18 mouse cellular contexts compared by ENCODE assay signal in genomic region chr11:90690361-90690760, GRCm38 (mm10). TPM values are rescaled to one million over a fixed set of nuclear protein-coding genes. Genes with fewer than 3 reads are reported as not detected.
A peak's percentile ranks its signal among the peaks of the same experiment; 100 is the strongest.
DNase-seq lines count a peak whose midpoint lies in the region; ATAC-seq and TF ChIP-seq lines count a peak whose summit lies in the region.
"Had no signal": no experiment of that assay in that cellular context is flagged by ENCODE, and none has a peak within 500 bp of the region (broad histone marks: within the 10 kb centered on the region; RNA-seq: fewer than 3 reads in every experiment).

No protein-coding gene starts in this region.

- ATAC-seq in embryonic facial prominence, embryonic 11.5 days (replicated peaks; ENCODE audit: insufficient number of reproducible peaks, low FRiP score, low TSS enrichment, low read depth), result no peak
- no peak for ATAC-seq in lung, embryonic 14.5 days (ENCODE audit: insufficient read depth)
- ATAC-seq in embryonic facial prominence, embryonic 14.5 days (ENCODE audit: low read depth), result no peak
- ATAC-seq: activated CD4-positive, CD25-positive, alpha-beta regulatory T cell, adult 4 months; forebrain, postnatal 0 days; hindbrain, embryonic 16.5 days; Patski had no signal

- 0 out of 2 replicates have a peak, but pooled peaks cover 3% of the 10 kb centered on the region for H3K4me1 ChIP-seq in embryonic facial prominence, embryonic 11.5 days (ENCODE audit: control insufficient read depth, insufficient read depth, low read length)
- H3K4me1 ChIP-seq in embryonic facial prominence, embryonic 10.5 days, result peaks cover 14% of the 10 kb centered on the region
- peaks cover 6% of the 10 kb centered on the region; the same call in 1 of the 2 replicates for H3K4me1 ChIP-seq in lung, embryonic 14.5 days (ENCODE audit: insufficient read depth)
- H3K4me1 ChIP-seq in lung, adult 2 months (ENCODE audit: control insufficient read depth, insufficient read depth, low read length), result no peaks in the 10 kb centered on the region
- peaks cover 11% of the 10 kb centered on the region for H3K4me1 ChIP-seq in embryonic facial prominence, embryonic 14.5 days (ENCODE audit: control insufficient read depth, insufficient read depth, low read length)

- no peak for TF ChIP-seq CTCF in lung, embryonic 14.5 days (IDR thresholded peaks at IDR 0.05; ENCODE audit: low read depth)
- no peak for TF ChIP-seq CTCF in lung, adult 2 months (IDR thresholded peaks at IDR 0.05; ENCODE audit: insufficient read depth, low read length)
- no peak for TF ChIP-seq CTCF in brain, embryonic 14.5 days (IDR thresholded peaks at IDR 0.05; ENCODE audit: borderline replicate concordance, extremely low read depth, insufficient read depth, insufficient read length)
- TF ChIP-seq CTCF in left cerebral cortex, adult 2 months (IDR thresholded peaks at IDR 0.05), result no peak

- peaks cover 4% of the 10 kb centered on the region; the same call in 1 of the 2 replicates for H3K27me3 ChIP-seq in embryonic facial prominence, embryonic 11.5 days (ENCODE audit: control insufficient read depth, insufficient read depth, low read length)
- H3K27me3 ChIP-seq in embryonic facial prominence, embryonic 10.5 days (replicated peaks; ENCODE audit: low read depth, poor library complexity, severe bottlenecking), result peaks cover 34% of the 10 kb centered on the region
- no peaks in the 10 kb centered on the region for H3K27me3 ChIP-seq in lung, embryonic 14.5 days (ENCODE audit: insufficient read depth, low read length)
- H3K27me3 ChIP-seq in embryonic facial prominence, embryonic 14.5 days (replicated peaks; ENCODE audit: control insufficient read depth, insufficient read depth, low read length), result no peaks in the 10 kb centered on the region
- H3K27me3 ChIP-seq: Patski had no signal

- no peak overlapping the region for H3K27ac ChIP-seq in embryonic facial prominence, embryonic 11.5 days (replicated peaks; ENCODE audit: low read depth, low read length)
- H3K27ac ChIP-seq in embryonic facial prominence, embryonic 10.5 days (replicated peaks), result no peak overlapping the region
- no peak overlapping the region for H3K27ac ChIP-seq in lung, embryonic 14.5 days (ENCODE audit: low read depth)
- no peak overlapping the region for H3K27ac ChIP-seq in embryonic facial prominence, embryonic 14.5 days (replicated peaks; ENCODE audit: low read depth, low read length)
- H3K27ac ChIP-seq in left cerebral cortex, adult 2 months, result no peak overlapping the region
- H3K27ac ChIP-seq: heart, embryonic 13.5 days had no signal

- H3K36me3 ChIP-seq in embryonic facial prominence, embryonic 11.5 days (replicated peaks; ENCODE audit: control insufficient read depth, insufficient read depth, low read depth, low read length), result no peaks in the 10 kb centered on the region
- H3K36me3 ChIP-seq in embryonic facial prominence, embryonic 10.5 days (replicated peaks), result no peaks in the 10 kb centered on the region
- H3K36me3 ChIP-seq in lung, embryonic 14.5 days (ENCODE audit: insufficient read depth), result no peaks in the 10 kb centered on the region
- no peaks in the 10 kb centered on the region for H3K36me3 ChIP-seq in embryonic facial prominence, embryonic 14.5 days (ENCODE audit: control insufficient read depth, insufficient read depth, low read length)
- H3K36me3 ChIP-seq: heart, embryonic 13.5 days had no signal

- intact Hi-C loops in left cerebral cortex, adult 2 months (cut with DNase I), result no loop called here

- WGBS in embryonic facial prominence, embryonic 11.5 days, result 59% methylated on average over 6 of the region's 6 CpGs
- WGBS in embryonic facial prominence, embryonic 10.5 days, result 64% methylated on average over 6 of the region's 6 CpGs
- WGBS in lung, embryonic 14.5 days, result 23% methylated on average over 6 of the region's 6 CpGs
- WGBS in lung, adult 2 months, result 54% methylated on average over 6 of the region's 6 CpGs
- 47% methylated on average over 6 of the region's 6 CpGs for WGBS in embryonic facial prominence, embryonic 14.5 days

- H3K4me3 ChIP-seq in embryonic facial prominence, embryonic 11.5 days (ENCODE audit: low read depth, low read length), result no peak overlapping the region
- H3K4me3 ChIP-seq in embryonic facial prominence, embryonic 10.5 days, result no peak overlapping the region
- no peak overlapping the region for H3K4me3 ChIP-seq in lung, embryonic 14.5 days (ENCODE audit: low read depth, low read length)
- H3K4me3 ChIP-seq in lung, adult 2 months (replicated peaks; ENCODE audit: extremely low read depth, low read depth, low read length), result no peak overlapping the region
- no peak overlapping the region for H3K4me3 ChIP-seq in embryonic facial prominence, embryonic 14.5 days (ENCODE audit: low read depth, low read length)
- H3K4me3 ChIP-seq in left cerebral cortex, adult 2 months, result no peak overlapping the region
- H3K4me3 ChIP-seq: heart, embryonic 13.5 days had no signal

- no peak overlapping the region for H3K9ac ChIP-seq in embryonic facial prominence, embryonic 11.5 days (replicated peaks; ENCODE audit: low read length)
- no peak overlapping the region for H3K9ac ChIP-seq in lung, embryonic 14.5 days
- H3K9ac ChIP-seq in embryonic facial prominence, embryonic 14.5 days (ENCODE audit: low read depth, low read length), result no peak overlapping the region
- H3K9ac ChIP-seq: forebrain, postnatal 0 days; heart, embryonic 13.5 days had no signal

- H3K9me3 ChIP-seq in embryonic facial prominence, embryonic 11.5 days (replicated peaks; ENCODE audit: control insufficient read depth, low read length), result no peaks in the 10 kb centered on the region
- H3K9me3 ChIP-seq in embryonic facial prominence, embryonic 10.5 days, result no peaks in the 10 kb centered on the region
- no peaks in the 10 kb centered on the region for H3K9me3 ChIP-seq in lung, embryonic 14.5 days (ENCODE audit: low read depth, low read length)
- H3K9me3 ChIP-seq in embryonic facial prominence, embryonic 14.5 days (ENCODE audit: control insufficient read depth, low read length), result no peaks in the 10 kb centered on the region
- H3K9me3 ChIP-seq: heart, embryonic 13.5 days had no signal

- peak; percentile 5 for DNase-seq in embryonic facial prominence, embryonic 11.5 days (ENCODE audit: low spot score)
- no peak for DNase-seq in embryonic facial prominence, embryonic 10.5 days (ENCODE audit: low spot score)
- peak; percentile 17 for DNase-seq in lung, embryonic 14.5 days
- DNase-seq in lung, adult 2 months, result no peak
- DNase-seq in brain, embryonic 14.5 days (ENCODE audit: low read depth), result peak; percentile 55
- peak; percentile 20 for DNase-seq in embryonic facial prominence, embryonic 14.5 days (ENCODE audit: low spot score)
- no peak for DNase-seq in left cerebral cortex, adult 2 months (ENCODE audit: extremely low spot score in 1 of 2, low spot score in 2 of 2)
- DNase-seq: adrenal gland, postnatal 14 days; cerebellum, adult 18-20 months; cerebellum, adult 9-11 months; cerebellum, postnatal 36 days; forebrain, postnatal 0 days; gastrocnemius, postnatal 14 days; heart, postnatal 36 days had no signal

- TF ChIP-seq POLR2A in lung, adult 2 months (IDR thresholded peaks at IDR 0.05; ENCODE audit: borderline replicate concordance, extremely low read depth, low read depth, low read length), result no peak
- no peak for TF ChIP-seq POLR2A in brain, embryonic 14.5 days (IDR thresholded peaks at IDR 0.05; ENCODE audit: borderline replicate concordance, extremely low read depth, insufficient read depth, insufficient read length, poor library complexity, severe bottlenecking)

- no peak overlapping the region for H3K4me2 ChIP-seq in embryonic facial prominence, embryonic 11.5 days (ENCODE audit: low read depth, low read length)
- no peak overlapping the region for H3K4me2 ChIP-seq in lung, embryonic 14.5 days
- H3K4me2 ChIP-seq in embryonic facial prominence, embryonic 14.5 days (ENCODE audit: low read depth, low read length), result no peak overlapping the region
- H3K4me2 ChIP-seq: heart, embryonic 13.5 days had no signal

RNA-seq across cellular contexts. Expression of gene Tom1l1, which starts 2.2 kb away (rescaled TPM):
- 20.6 and 22.1 TPM in 2 replicates for polyA plus RNA-seq in embryonic facial prominence, embryonic 11.5 days (2014; fragmentation: Nextera tagmentation; extraction: Ambion mirVana)
- 19.3 and 20.6 TPM in 2 replicates for polyA plus RNA-seq in embryonic facial prominence, embryonic 10.5 days (2016; fragmentation: Nextera tagmentation; extraction: Ambion mirVana)
- 34.0 and 37.6 TPM in 2 replicates for polyA plus RNA-seq in lung, embryonic 14.5 days (2014; fragmentation: Nextera tagmentation; extraction: Ambion mirVana)
- polyA plus RNA-seq in lung, adult 2 months (2012; rRNA removed), result 4.0 and 7.4 TPM in 2 replicates
- 6.1 and 14.0 TPM in 2 replicates for polyA plus RNA-seq in brain, embryonic 14.5 days (2012; rRNA removed)
- 28.8 and 34.4 TPM in 2 replicates for polyA plus RNA-seq in embryonic facial prominence, embryonic 14.5 days (2014; fragmentation: Nextera tagmentation; extraction: Ambion mirVana)
- total RNA-seq in left cerebral cortex, adult 2 months (2021), result 10 to 100 TPM; 28.4 to 30.0 TPM

RNA-seq across cellular contexts. Expression of gene Cox11, which starts 52.4 kb away (rescaled TPM):
- polyA plus RNA-seq in embryonic facial prominence, embryonic 11.5 days (2014; fragmentation: Nextera tagmentation; extraction: Ambion mirVana), result 28.6 and 30.5 TPM in 2 replicates
- 30.2 and 36.4 TPM in 2 replicates for polyA plus RNA-seq in embryonic facial prominence, embryonic 10.5 days (2016; fragmentation: Nextera tagmentation; extraction: Ambion mirVana)
- polyA plus RNA-seq in lung, embryonic 14.5 days (2014; fragmentation: Nextera tagmentation; extraction: Ambion mirVana), result 25.7 and 25.9 TPM in 2 replicates
- 6.9 and 11.9 TPM in 2 replicates for polyA plus RNA-seq in lung, adult 2 months (2012; rRNA removed)
- 30.7 and 32.7 TPM in 2 replicates for polyA plus RNA-seq in brain, embryonic 14.5 days (2012; rRNA removed)
- polyA plus RNA-seq in embryonic facial prominence, embryonic 14.5 days (2014; fragmentation: Nextera tagmentation; extraction: Ambion mirVana), result 22.8 and 23.3 TPM in 2 replicates
- 10 to 100 TPM; 26.7 to 32.5 TPM for total RNA-seq in left cerebral cortex, adult 2 months (2021)

RNA-seq across cellular contexts. Expression of gene Stxbp4, which starts 52.5 kb away (rescaled TPM):
- 35.1 and 38.2 TPM in 2 replicates for polyA plus RNA-seq in embryonic facial prominence, embryonic 11.5 days (2014; fragmentation: Nextera tagmentation; extraction: Ambion mirVana)
- 37.9 and 38.6 TPM in 2 replicates for polyA plus RNA-seq in embryonic facial prominence, embryonic 10.5 days (2016; fragmentation: Nextera tagmentation; extraction: Ambion mirVana)
- 26.5 and 27.4 TPM in 2 replicates for polyA plus RNA-seq in lung, embryonic 14.5 days (2014; fragmentation: Nextera tagmentation; extraction: Ambion mirVana)
- polyA plus RNA-seq in lung, adult 2 months (2012; rRNA removed), result 2.4 and 3.4 TPM in 2 replicates
- 8.4 and 12.3 TPM in 2 replicates for polyA plus RNA-seq in brain, embryonic 14.5 days (2012; rRNA removed)
- 17.9 and 21.6 TPM in 2 replicates for polyA plus RNA-seq in embryonic facial prominence, embryonic 14.5 days (2014; fragmentation: Nextera tagmentation; extraction: Ambion mirVana)
- total RNA-seq in left cerebral cortex, adult 2 months (2021), result 10 to 100 TPM; 12.3 to 13.0 TPM

Comparison
In these comparisons a context has a peak if more than half of its experiments do, and no peak if none do; other contexts are left out.
1. DNase-seq: peak in embryonic facial prominence, embryonic 11.5 days (single experiment), lung, embryonic 14.5 days (single experiment), brain, embryonic 14.5 days (single experiment) and embryonic facial prominence, embryonic 14.5 days (single experiment); none in embryonic facial prominence, embryonic 10.5 days (single experiment), lung, adult 2 months (single experiment) and left cerebral cortex, adult 2 months (0 of 2).